Mouse (Mus musculus) limb, embryonic 14.5 days (tissue): ENCODE measurements around the gene Ankrd44. TPM values are rescaled to one million over a fixed set of nuclear protein-coding genes. Genes with fewer than 3 reads are reported as not detected.
A peak's percentile ranks its signal among the peaks of the same experiment; 100 is the strongest.

Experiments used
- ATAC-seq: fragments of 200-750 bp; cut with Nextera tagmentation; 2 replicates; pipeline ENCODE4 v1.8.0; 2017; ENCODE audit warnings: low read depth, moderate number of reproducible peaks, moderate TSS enrichment; ENCODE audit not compliant: low FRiP score
- DNase-seq: peaks from one replicate; pipeline ENCODE4 v3.0.0-alpha.2; 2015; ENCODE audit warnings: low spot score
- H3K27ac ChIP-seq: fragments of 300-500 bp; sonication (generic); replicated peaks from 2 replicates; pipeline ENCODE4 v1.5.1; 2014; ENCODE audit warnings: low read depth, mild to moderate bottlenecking, low read length, moderate library complexity, mixed read lengths
- H3K27me3 ChIP-seq: fragments of 300-500 bp; sonication (generic); 2 replicates; pipeline ENCODE4 v1.6.1; 2014; ENCODE audit warnings: low read length, mixed read lengths; ENCODE audit not compliant: control insufficient read depth, insufficient read depth
- H3K36me3 ChIP-seq: fragments of 300-500 bp; sonication (generic); 2 replicates; pipeline ENCODE4 v1.6.1; 2014; ENCODE audit warnings: mild to moderate bottlenecking, low read length, moderate library complexity, mixed read lengths; ENCODE audit not compliant: control insufficient read depth, insufficient read depth
- H3K4me1 ChIP-seq: fragments of 300-500 bp; sonication (generic); 2 replicates; pipeline ENCODE4 v1.6.1; 2014; ENCODE audit warnings: antibody characterized with exemption, low read length, mixed read lengths; ENCODE audit not compliant: control insufficient read depth, insufficient read depth
- H3K4me2 ChIP-seq: fragments of 300-500 bp; sonication (generic); replicated peaks from 2 replicates; pipeline ENCODE4 v1.6.1; 2014; ENCODE audit warnings: low read depth, mild to moderate bottlenecking, low read length, moderate library complexity; ENCODE audit not compliant: severe bottlenecking
- H3K4me3 ChIP-seq: fragments of 300-500 bp; sonication (generic); replicated peaks from 2 replicates; pipeline ENCODE4 v1.5.1; 2014; ENCODE audit warnings: low read length
- H3K9ac ChIP-seq: fragments of 300-500 bp; sonication (generic); 2 replicates; pipeline ENCODE4 v1.6.1; 2014; ENCODE audit warnings: mild to moderate bottlenecking, low read depth, low read length, moderate library complexity; ENCODE audit not compliant: severe bottlenecking
- H3K9me3 ChIP-seq: fragments of 300-500 bp; sonication (generic); 2 replicates; pipeline ENCODE4 v1.6.1; 2016; ENCODE audit warnings: low read length; ENCODE audit not compliant: control insufficient read depth
- POLR2A ChIP-seq: fragments of 200-500 bp; IDR thresholded peaks from 2 replicates; pipeline ENCODE4 v1.8.0; 2012; ENCODE audit warnings: inconsistent platforms, mild to moderate bottlenecking, moderate library complexity, borderline replicate concordance; ENCODE audit not compliant: insufficient read depth, insufficient read length; ENCODE audit errors: extremely low read depth
- WGBS: fragments of 180-500 bp; shearing (Covaris S2); extraction: QIAGEN DNeasy Blood & Tissue Kit; methylation state at CpG from one replicate; pipeline ENCODE4 v1.1.7; 2014; 5-methylcytosine and 5-hydroxymethylcytosine counted together
- polyA plus RNA-seq, 2 experiments: library from polyadenylated mRNA; depleted of rRNA in 1 of 2; stranded (reverse) in 1 of 2; unstranded in 1 of 2; fragments of >200 nt; fragmentation: Nextera tagmentation in 1 of 2; extraction: Ambion mirVana in 1 of 2; gene quantifications; 2 replicates each; pipeline versions ENCODE4 v1.2.1 to v1.2.3; 2012 to 2014

Ankrd44 gene
- polyA plus RNA-seq, 2 experiments: 23.5 to 38.8 TPM

- H3K4me1 ChIP-seq: peaks cover 53% of the 10 kb centered on the region
- ATAC-seq: no peak
Observed at GRCm38 (mm10) chr1:54913063-54913335, 13.2 kb downstream of the Ankrd44 start.

GRCm38 (mm10) chr1:54912290-54913062 lies 13.7 kb downstream of the Ankrd44 start:
- Histone ChIP-seq H3K4me3 (no peak overlapping the region), H3K27ac (no peak overlapping the region), H3K27me3 (no peaks in the 10 kb centered on the region), H3K4me2 (0 out of 2 replicates have a peak overlapping the region, but pooled peaks have one; percentile 11), H3K9ac (no peak overlapping the region), H3K9me3 (no peaks in the 10 kb centered on the region), H3K4me1 (peaks cover 56% of the 10 kb centered on the region), H3K36me3 (no peaks in the 10 kb centered on the region)
- DNase-seq (peak; percentile 65), ATAC-seq (peak; percentile 14; the same call in 1 of the 2 replicates)
- TF ChIP-seq POLR2A: no peak
- WGBS: 38% methylated on average over 7 of the region's 7 CpGs

More at GRCm38 (mm10) chr1:54913063-54913335, 13.2 kb downstream of the Ankrd44 start:
- Histone ChIP-seq H3K9me3 (no peaks in the 10 kb centered on the region), H3K9ac (no peak overlapping the region), H3K27me3 (no peaks in the 10 kb centered on the region), H3K36me3 (no peaks in the 10 kb centered on the region), H3K27ac (no peak overlapping the region), H3K4me3 (no peak overlapping the region), H3K4me2 (no peak overlapping the region)
- no peak for DNase-seq
- no peak for TF ChIP-seq POLR2A

- Histone ChIP-seq H3K9ac (no peak overlapping the region), H3K9me3 (no peaks in the 10 kb centered on the region), H3K27me3 (no peaks in the 10 kb centered on the region), H3K4me1 (peaks cover 61% of the 10 kb centered on the region), H3K36me3 (no peaks in the 10 kb centered on the region), H3K4me2 (no peak overlapping the region), H3K4me3 (no peak overlapping the region), H3K27ac (no peak overlapping the region)
- DNase-seq (no peak), ATAC-seq (no peak)
- 71% methylated on average over 1 of the region's 1 CpGs for WGBS
- TF ChIP-seq POLR2A: no peak
Observed at GRCm38 (mm10) chr1:54911256-54911610, 15.0 kb downstream of the Ankrd44 start.

GRCm38 (mm10) chr1:54910489-54911255 lies 15.5 kb downstream of the Ankrd44 start:
- DNase-seq: no peak
- TF ChIP-seq POLR2A: no peak
- no peak overlapping the region for H3K4me2 ChIP-seq
- H3K9me3 ChIP-seq: no peaks in the 10 kb centered on the region
- ATAC-seq: no peak
- peaks cover 67% of the 10 kb centered on the region for H3K4me1 ChIP-seq
- H3K4me3 ChIP-seq: no peak overlapping the region
- 77% methylated on average over 5 of the region's 5 CpGs for WGBS
- no peak overlapping the region for H3K27ac ChIP-seq
- no peaks in the 10 kb centered on the region for H3K27me3 ChIP-seq
- H3K9ac ChIP-seq: no peak overlapping the region
- no peaks in the 10 kb centered on the region for H3K36me3 ChIP-seq

GRCm38 (mm10) chr1:54908786-54909185 lies 17.4 kb downstream of the Ankrd44 start:
- no peak overlapping the region; the same call in 1 of the 2 replicates for H3K4me2 ChIP-seq
- H3K27ac ChIP-seq: peak overlapping the region; percentile 28; the same call in 1 of the 2 replicates
- peaks cover 67% of the 10 kb centered on the region for H3K4me1 ChIP-seq
- no peak overlapping the region for H3K9ac ChIP-seq
- no peaks in the 10 kb centered on the region for H3K9me3 ChIP-seq
- TF ChIP-seq POLR2A: no peak
- no peaks in the 10 kb centered on the region for H3K36me3 ChIP-seq
- DNase-seq (no peak), ATAC-seq (no peak)
- H3K27me3 ChIP-seq: no peaks in the 10 kb centered on the region
- H3K4me3 ChIP-seq: no peak overlapping the region
- 61% methylated on average over 3 of the region's 3 CpGs for WGBS
